Mouse (Mus musculus) stomach, embryonic 16.5 days (tissue): Measurements from ENCODE around the gene Alk. TPM values are rescaled to one million over a fixed set of nuclear protein-coding genes. Genes with fewer than 3 reads are reported as not detected.

Source experiments
- ATAC-seq: fragments of 200-750 bp; cut with Nextera tagmentation; 2 replicates; pipeline ENCODE4 v1.8.0; 2017; ENCODE audit warnings: moderate number of reproducible peaks, moderate TSS enrichment; ENCODE audit not compliant: insufficient read depth, low FRiP score
- H3K27ac ChIP-seq: fragments of 300-500 bp; sonication (generic); 2 replicates; pipeline ENCODE4 v1.5.1; 2014; ENCODE audit warnings: low read length
- H3K27me3 ChIP-seq: fragments of 300-500 bp; sonication (generic); 2 replicates; pipeline ENCODE4 v1.6.1; 2014; ENCODE audit warnings: low read length, control low read depth, mixed read lengths; ENCODE audit not compliant: control insufficient read depth, insufficient read depth
- H3K36me3 ChIP-seq: fragments of 300-500 bp; sonication (generic); 2 replicates; pipeline ENCODE4 v1.6.1; 2014; ENCODE audit warnings: low read length; ENCODE audit not compliant: control insufficient read depth, insufficient read depth
- H3K4me1 ChIP-seq: fragments of 300-500 bp; sonication (generic); 2 replicates; pipeline ENCODE4 v1.6.1; 2014; ENCODE audit warnings: low read length, control low read depth, mixed read lengths; ENCODE audit not compliant: control insufficient read depth, insufficient read depth
- H3K4me2 ChIP-seq: fragments of 300-500 bp; sonication (generic); 2 replicates; pipeline ENCODE4 v1.6.1; 2014; ENCODE audit warnings: low read depth, low read length, mixed read lengths
- H3K4me3 ChIP-seq: fragments of 300-500 bp; sonication (generic); replicated peaks from 2 replicates; pipeline ENCODE4 v1.5.1; 2014; ENCODE audit warnings: mild to moderate bottlenecking, low read length
- H3K9ac ChIP-seq: fragments of 300-500 bp; sonication (generic); 2 replicates; pipeline ENCODE4 v1.6.1; 2014; ENCODE audit warnings: low read length
- H3K9me3 ChIP-seq: fragments of 300-500 bp; sonication (generic); replicated peaks from 2 replicates; pipeline ENCODE4 v1.6.1; 2016; ENCODE audit warnings: low read length, control low read depth; ENCODE audit not compliant: control insufficient read depth
- WGBS: fragments of 180-500 bp; shearing (Covaris S2); extraction: QIAGEN DNeasy Blood & Tissue Kit; methylation state at CpG from one replicate; pipeline ENCODE4 v1.1.7; 2014; 5-methylcytosine and 5-hydroxymethylcytosine counted together
- polyA plus RNA-seq: library from polyadenylated mRNA; unstranded; fragments of >200 nt; fragmentation: Nextera tagmentation; extraction: Ambion mirVana; gene quantifications from 2 replicates; pipeline ENCODE4 v1.2.1, GENCODE M21; 2015

Alk gene
- polyA plus RNA-seq, 1 experiment from 2014 or later, result 1.5 TPM

DNA sequence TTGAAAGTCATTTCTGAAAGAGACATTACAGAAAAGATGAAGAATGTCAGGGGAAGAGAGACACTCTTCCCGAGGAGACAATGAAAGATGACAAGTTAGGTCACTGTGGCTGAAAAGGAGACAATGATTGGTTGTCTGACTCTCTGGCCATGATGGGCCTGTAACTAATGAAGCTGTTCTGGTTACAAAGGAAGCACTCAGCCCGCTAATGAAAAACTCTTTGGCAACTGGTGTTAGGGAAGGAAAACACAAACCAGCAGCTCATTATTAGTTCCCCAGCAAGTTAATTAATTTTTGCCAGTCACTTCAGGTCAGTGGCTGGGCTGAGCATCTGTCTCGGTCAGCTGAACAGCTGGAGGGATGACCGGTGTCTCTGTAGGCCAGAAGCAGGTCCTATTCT is 271.5 kb downstream of the Alk start:
- Histone ChIP-seq H3K27me3 (no peaks in the 10 kb centered on the region), H3K36me3 (no peaks in the 10 kb centered on the region), H3K27ac (no peak overlapping the region), H3K9me3 (no peaks in the 10 kb centered on the region), H3K4me3 (no peak overlapping the region), H3K4me2 (no peak overlapping the region), H3K9ac (no peak overlapping the region), H3K4me1 (no peaks in the 10 kb centered on the region)
- WGBS, result 66% methylated on average over 4 of the region's 4 CpGs
- no peak for ATAC-seq

DNA sequence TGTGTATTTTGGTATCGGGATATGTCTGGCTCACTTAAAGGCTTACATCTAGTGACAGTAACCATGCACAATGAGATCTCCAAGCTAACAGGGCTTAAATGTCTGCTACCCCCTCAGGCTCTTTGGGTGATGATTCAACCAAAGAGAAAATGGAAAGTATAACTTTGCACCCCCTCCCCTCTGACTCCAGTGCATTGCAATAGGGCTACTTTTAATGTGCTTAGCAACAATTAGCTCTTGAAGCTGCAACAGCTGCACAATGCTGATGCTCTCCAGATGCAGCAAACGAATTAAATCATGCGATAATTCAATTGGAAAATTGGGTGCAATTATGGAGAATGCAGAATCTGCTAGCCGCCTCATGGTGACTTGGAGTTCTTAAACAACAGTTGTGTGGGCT is 278.5 kb downstream of the Alk start:
- WGBS, result 80% methylated on average over 4 of the region's 4 CpGs
- H3K9me3 ChIP-seq, result no peaks in the 10 kb centered on the region
- ATAC-seq, result no peak

GRCm38 (mm10) chr17:72319576-72319975 is 284.9 kb downstream of the Alk start:
- no peak overlapping the region for H3K4me3 ChIP-seq
- no peaks in the 10 kb centered on the region for H3K4me1 ChIP-seq
- H3K9ac ChIP-seq, result no peak overlapping the region
- no peak overlapping the region for H3K27ac ChIP-seq
- no peak for ATAC-seq
- H3K36me3 ChIP-seq, result no peaks in the 10 kb centered on the region
- no peaks in the 10 kb centered on the region for H3K9me3 ChIP-seq
- no peaks in the 10 kb centered on the region for H3K27me3 ChIP-seq
- no peak overlapping the region for H3K4me2 ChIP-seq

More for the DNA sequence above, 278.5 kb downstream of the Alk start:
- Histone ChIP-seq H3K36me3 (no peaks in the 10 kb centered on the region), H3K9ac (no peak overlapping the region), H3K4me2 (no peak overlapping the region), H3K4me3 (no peak overlapping the region), H3K27me3 (no peaks in the 10 kb centered on the region), H3K27ac (no peak overlapping the region), H3K4me1 (no peaks in the 10 kb centered on the region)

- no peaks in the 10 kb centered on the region for H3K27me3 ChIP-seq
- H3K4me1 ChIP-seq, result no peaks in the 10 kb centered on the region
- no peaks in the 10 kb centered on the region for H3K9me3 ChIP-seq
- 78% methylated on average over 5 of the region's 5 CpGs for WGBS
- H3K9ac ChIP-seq, result no peak overlapping the region
- H3K4me3 ChIP-seq, result no peak overlapping the region
- H3K36me3 ChIP-seq, result no peaks in the 10 kb centered on the region
- no peak overlapping the region for H3K4me2 ChIP-seq
- ATAC-seq, result no peak
- H3K27ac ChIP-seq, result no peak overlapping the region
Observed at GRCm38 (mm10) chr17:72299651-72300050, 304.8 kb downstream of the Alk start.

DNA sequence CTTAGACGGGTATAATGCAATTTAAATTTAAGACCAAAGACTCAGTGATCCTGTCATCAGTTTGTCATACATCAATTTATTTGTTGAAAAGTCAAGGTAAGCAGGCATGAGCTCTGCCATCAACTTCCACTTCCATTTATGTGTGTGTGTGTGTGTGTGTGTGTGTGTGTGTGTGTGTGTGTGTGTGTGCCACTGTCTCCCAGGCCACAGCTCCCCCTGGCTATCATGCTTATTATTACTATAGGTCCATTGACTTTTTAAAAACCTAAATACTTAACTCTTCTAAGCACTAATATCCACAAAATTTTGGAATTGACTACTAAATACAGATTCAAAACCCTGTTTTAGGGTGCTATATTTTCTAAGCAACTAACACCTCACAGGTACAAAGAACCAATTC is 308.1 kb downstream of the Alk start:
- H3K27me3 ChIP-seq, result no peaks in the 10 kb centered on the region
- H3K4me3 ChIP-seq, result no peak overlapping the region
- no peaks in the 10 kb centered on the region for H3K9me3 ChIP-seq
- H3K27ac ChIP-seq, result no peak overlapping the region
- 81% methylated on average over 1 of the region's 1 CpGs for WGBS
- no peak for ATAC-seq
- no peak overlapping the region for H3K9ac ChIP-seq
- no peaks in the 10 kb centered on the region for H3K36me3 ChIP-seq
- no peak overlapping the region for H3K4me2 ChIP-seq
- H3K4me1 ChIP-seq, result no peaks in the 10 kb centered on the region

DNA sequence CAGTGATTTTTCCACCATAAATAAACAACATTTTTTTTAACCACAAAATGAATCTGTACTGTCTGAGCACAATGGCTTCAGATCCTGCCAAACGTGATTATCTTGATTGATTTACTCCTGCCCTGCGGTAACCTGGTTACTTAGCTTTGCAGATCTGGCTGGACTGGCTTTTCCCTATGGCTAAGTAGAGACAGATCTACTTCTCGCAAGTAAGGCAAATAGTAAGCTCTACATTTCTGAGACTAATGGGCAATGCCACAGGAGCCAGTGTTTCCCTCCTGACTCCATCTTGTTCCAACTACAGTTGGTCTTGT is 311.2 kb downstream of the Alk start:
- no peak overlapping the region for H3K4me2 ChIP-seq
- no peaks in the 10 kb centered on the region for H3K36me3 ChIP-seq
- ATAC-seq, result no peak
- H3K4me3 ChIP-seq, result no peak overlapping the region
- H3K9ac ChIP-seq, result no peak overlapping the region
- 39% methylated on average over 3 of the region's 3 CpGs for WGBS
- no peaks in the 10 kb centered on the region for H3K4me1 ChIP-seq
- no peak overlapping the region for H3K27ac ChIP-seq
- H3K27me3 ChIP-seq, result no peaks in the 10 kb centered on the region
- no peaks in the 10 kb centered on the region for H3K9me3 ChIP-seq

- H3K36me3 ChIP-seq, result no peaks in the 10 kb centered on the region
- no peak overlapping the region for H3K4me2 ChIP-seq
- H3K27ac ChIP-seq, result no peak overlapping the region
- H3K9ac ChIP-seq, result no peak overlapping the region
- H3K4me1 ChIP-seq, result no peaks in the 10 kb centered on the region
- no peaks in the 10 kb centered on the region for H3K27me3 ChIP-seq
- no peak for ATAC-seq
- no peak overlapping the region for H3K4me3 ChIP-seq
- no peaks in the 10 kb centered on the region for H3K9me3 ChIP-seq
- 80% methylated on average over 6 of the region's 6 CpGs for WGBS
Observed at GRCm38 (mm10) chr17:72292444-72293266, 311.8 kb downstream of the Alk start.

GRCm38 (mm10) chr17:72285961-72286360 is 318.5 kb downstream of the Alk start:
- H3K36me3 ChIP-seq, result no peaks in the 10 kb centered on the region
- no peaks in the 10 kb centered on the region for H3K9me3 ChIP-seq
- no peak overlapping the region for H3K4me2 ChIP-seq
- no peak overlapping the region for H3K27ac ChIP-seq
- no peak for ATAC-seq
- no peak overlapping the region for H3K4me3 ChIP-seq
- H3K27me3 ChIP-seq, result no peaks in the 10 kb centered on the region
- WGBS, result 63% methylated on average over 3 of the region's 3 CpGs
- H3K9ac ChIP-seq, result no peak overlapping the region
- H3K4me1 ChIP-seq, result no peaks in the 10 kb centered on the region

GRCm38 (mm10) chr17:72278296-72278695 is 326.1 kb downstream of the Alk start:
- peaks cover 4% of the 10 kb centered on the region; the same call in 1 of the 2 replicates for H3K9me3 ChIP-seq
- H3K27me3 ChIP-seq, result no peaks in the 10 kb centered on the region
- H3K4me1 ChIP-seq, result no peaks in the 10 kb centered on the region
- H3K9ac ChIP-seq, result no peak overlapping the region
- H3K36me3 ChIP-seq, result no peaks in the 10 kb centered on the region
- no peak for ATAC-seq
- H3K4me2 ChIP-seq, result no peak overlapping the region
- H3K27ac ChIP-seq, result no peak overlapping the region
- H3K4me3 ChIP-seq, result no peak overlapping the region
